Mouse (Mus musculus) testis, adult 2 months (tissue): ENCODE results near the gene Rtcb. TPM values are rescaled to one million over a fixed set of nuclear protein-coding genes. Genes with fewer than 3 reads are reported as not detected.

ENCODE experiments used
- H3K27ac ChIP-seq: fragments of 200-500 bp; 2 replicates; pipeline ENCODE4 v1.5.1; 2012; ENCODE audit warnings: low read depth, low read length; ENCODE audit not compliant: control insufficient read depth, insufficient read depth
- H3K27me3 ChIP-seq: fragments of 200-500 bp; 2 replicates; pipeline ENCODE4 v1.6.1; 2012; ENCODE audit warnings: mild to moderate bottlenecking, low read length, moderate library complexity; ENCODE audit not compliant: control insufficient read depth, insufficient read depth
- H3K36me3 ChIP-seq: fragments of 200-500 bp; 2 replicates; pipeline ENCODE4 v1.6.1; 2012; ENCODE audit warnings: mild to moderate bottlenecking, low read length; ENCODE audit not compliant: control insufficient read depth, insufficient read depth
- H3K4me1 ChIP-seq: fragments of 200-500 bp; 2 replicates; pipeline ENCODE4 v1.6.1; 2012; ENCODE audit warnings: low read length; ENCODE audit not compliant: control insufficient read depth, insufficient read depth
- H3K4me3 ChIP-seq: fragments of 200-500 bp; 2 replicates; pipeline ENCODE4 v1.5.1; 2012; ENCODE audit warnings: low read depth, mild to moderate bottlenecking, low read length, moderate library complexity, mixed read lengths; ENCODE audit not compliant: control insufficient read depth
- CTCF ChIP-seq: fragments of 200-500 bp; IDR thresholded peaks from 2 replicates; pipeline ENCODE4 v1.5.1; 2012; ENCODE audit warnings: low read depth, mild to moderate bottlenecking, inconsistent platforms, low read length, moderate library complexity; ENCODE audit not compliant: control insufficient read depth, insufficient read depth, insufficient replicate concordance
- POLR2A ChIP-seq: fragments of 200-500 bp; IDR thresholded peaks from 2 replicates; pipeline ENCODE4 v1.6.1; 2012; ENCODE audit warnings: low read depth, mild to moderate bottlenecking, inconsistent platforms, low read length, moderate library complexity; ENCODE audit not compliant: control insufficient read depth
- polyA plus RNA-seq: library from polyadenylated mRNA; depleted of rRNA; stranded (reverse); fragments of >200 nt; gene quantifications from 2 replicates; pipeline ENCODE4 v1.2.3, GENCODE M21; 2012

The Rtcb gene
- polyA plus RNA-seq, 1 experiment: 30.1 TPM

DNA sequence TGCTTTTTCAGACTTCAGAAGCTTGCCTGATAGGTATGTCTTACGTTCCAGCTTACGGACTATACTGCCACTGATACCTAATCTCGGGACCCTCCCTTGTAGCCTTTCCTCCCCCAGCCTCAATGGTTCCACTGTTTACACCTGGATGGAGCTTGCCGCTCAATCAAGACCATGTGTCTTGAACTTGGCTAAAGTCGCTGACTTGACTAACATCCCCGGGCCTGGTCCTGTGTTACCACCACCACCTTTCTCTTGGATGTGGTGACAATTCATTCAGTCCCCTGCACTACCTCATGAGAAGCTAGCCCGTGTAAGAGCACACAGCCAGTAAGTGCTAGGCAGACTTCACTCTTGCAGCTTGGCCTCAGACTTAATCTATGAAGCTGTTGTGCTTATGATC lies 6.7 kb upstream of the Rtcb start:
- H3K27ac ChIP-seq: no peak overlapping the region
- no peaks in the 10 kb centered on the region for H3K36me3 ChIP-seq
- H3K4me1 ChIP-seq: no peaks in the 10 kb centered on the region; the same call in 1 of the 2 replicates
- H3K27me3 ChIP-seq: no peaks in the 10 kb centered on the region
- TF ChIP-seq POLR2A (no peak), CTCF (no peak)
- no peak overlapping the region for H3K4me3 ChIP-seq

- no peak overlapping the region for H3K27ac ChIP-seq
- no peak overlapping the region for H3K4me3 ChIP-seq
- TF ChIP-seq CTCF (no peak), POLR2A (no peak)
- no peaks in the 10 kb centered on the region for H3K27me3 ChIP-seq
- no peaks in the 10 kb centered on the region; the same call in 1 of the 2 replicates for H3K4me1 ChIP-seq
- no peaks in the 10 kb centered on the region for H3K36me3 ChIP-seq
Measured at GRCm38 (mm10) chr10:85962897-85963296, 5.3 kb upstream of the Rtcb start.

- peak overlapping the region; percentile 95 for H3K27ac ChIP-seq
- H3K4me1 ChIP-seq: no peaks in the 10 kb centered on the region
- TF ChIP-seq CTCF (no peak), POLR2A (no peak)
- H3K36me3 ChIP-seq: no peaks in the 10 kb centered on the region
- H3K4me3 ChIP-seq: peak overlapping the region; percentile 99
- no peaks in the 10 kb centered on the region for H3K27me3 ChIP-seq
Measured at GRCm38 (mm10) chr10:85956871-85957419, 678 bp downstream of the Rtcb start.

- Histone ChIP-seq H3K27ac (no peak overlapping the region), H3K36me3 (no peaks in the 10 kb centered on the region; the same call in 1 of the 2 replicates), H3K27me3 (no peaks in the 10 kb centered on the region), H3K4me3 (no peak overlapping the region), H3K4me1 (no peaks in the 10 kb centered on the region)
- TF ChIP-seq CTCF (no peak), POLR2A (no peak)
Measured at GRCm38 (mm10) chr10:85954429-85954828, 3.2 kb downstream of the Rtcb start.

GRCm38 (mm10) chr10:85953401-85953800 lies 4.2 kb downstream of the Rtcb start:
- TF ChIP-seq POLR2A (no peak), CTCF (no peak)
- Histone ChIP-seq H3K4me1 (no peaks in the 10 kb centered on the region), H3K4me3 (no peak overlapping the region), H3K27me3 (no peaks in the 10 kb centered on the region), H3K36me3 (no peaks in the 10 kb centered on the region; the same call in 1 of the 2 replicates), H3K27ac (no peak overlapping the region)

GRCm38 (mm10) chr10:85951765-85952443 lies 5.7 kb downstream of the Rtcb start:
- no peaks in the 10 kb centered on the region; the same call in 1 of the 2 replicates for H3K36me3 ChIP-seq
- no peaks in the 10 kb centered on the region for H3K4me1 ChIP-seq
- no peak overlapping the region; the same call in 1 of the 2 replicates for H3K4me3 ChIP-seq
- no peak overlapping the region for H3K27ac ChIP-seq
- no peaks in the 10 kb centered on the region for H3K27me3 ChIP-seq
- TF ChIP-seq CTCF: no peak
- no peak for TF ChIP-seq POLR2A

- Histone ChIP-seq H3K4me3 (no peak overlapping the region), H3K27me3 (no peaks in the 10 kb centered on the region), H3K36me3 (peaks cover 2% of the 10 kb centered on the region; the same call in 1 of the 2 replicates), H3K27ac (no peak overlapping the region), H3K4me1 (no peaks in the 10 kb centered on the region)
- TF ChIP-seq CTCF (no peak), POLR2A (no peak)
Measured at GRCm38 (mm10) chr10:85948483-85949196, 9.0 kb downstream of the Rtcb start.
